Mouse (Mus musculus): ENCODE results near the gene Grik3. TPM values are rescaled to one million over a fixed set of nuclear protein-coding genes. Genes with fewer than 3 reads are reported as not detected.
A peak's percentile ranks its signal among the peaks of the same experiment; 100 is the strongest.

The Grik3 gene
- total and polyA plus RNA-seq, 2 experiments from 2014 or later: 0.07 to 0.11 TPM

GRCm38 (mm10) chr4:125492706-125493105 lies 2.2 kb downstream of the Grik3 start:
- 22% methylated on average over 9 of the region's 9 CpGs for WGBS
- Histone ChIP-seq H3K36me3 (replicated peaks; ENCODE audit: control insufficient read depth, insufficient read depth, low read length) (no peaks in the 10 kb centered on the region), H3K27me3 (ENCODE audit: control insufficient read depth, insufficient read depth, low read length) (peaks cover 87% of the 10 kb centered on the region), H3K4me1 (ENCODE audit: control insufficient read depth, insufficient read depth) (0 out of 2 replicates have a peak, but pooled peaks cover 5% of the 10 kb centered on the region), H3K4me3 (ENCODE audit: low read depth, low read length) (no peak overlapping the region), H3K27ac (ENCODE audit: low read depth) (no peak overlapping the region), H3K4me2 (ENCODE audit: low read depth, low read length) (no peak overlapping the region), H3K9ac (replicated peaks; ENCODE audit: low read depth, low read length) (no peak overlapping the region), H3K9me3 (replicated peaks; ENCODE audit: control insufficient read depth, low read length) (no peaks in the 10 kb centered on the region)
- ATAC-seq (ENCODE audit: insufficient read depth, low read depth): no peak
- TF ChIP-seq CTCF (IDR thresholded peaks at IDR 0.05; ENCODE audit: low read depth): no peak
- TF ChIP-seq EP300 (IDR thresholded peaks at IDR 0.05; ENCODE audit: low read depth): no peak
- no peak for DNase-seq (ENCODE audit: low spot score)

GRCm38 (mm10) chr4:125493124-125493523 lies 2.6 kb downstream of the Grik3 start:
- Histone ChIP-seq H3K36me3 (replicated peaks; ENCODE audit: control insufficient read depth, insufficient read depth, low read length) (no peaks in the 10 kb centered on the region), H3K4me2 (ENCODE audit: low read depth, low read length) (no peak overlapping the region), H3K9ac (replicated peaks; ENCODE audit: low read depth, low read length) (no peak overlapping the region), H3K4me3 (ENCODE audit: low read depth, low read length) (no peak overlapping the region), H3K27ac (ENCODE audit: low read depth) (no peak overlapping the region), H3K27me3 (ENCODE audit: control insufficient read depth, insufficient read depth, low read length) (peaks cover 87% of the 10 kb centered on the region), H3K4me1 (ENCODE audit: control insufficient read depth, insufficient read depth) (0 out of 2 replicates have a peak, but pooled peaks cover 5% of the 10 kb centered on the region), H3K9me3 (replicated peaks; ENCODE audit: control insufficient read depth, low read length) (no peaks in the 10 kb centered on the region)
- 12% methylated on average over 8 of the region's 8 CpGs for WGBS
- no peak for DNase-seq (ENCODE audit: low spot score)
- no peak for ATAC-seq (ENCODE audit: insufficient read depth, low read depth)
- TF ChIP-seq CTCF (IDR thresholded peaks at IDR 0.05; ENCODE audit: low read depth) (no peak), EP300 (IDR thresholded peaks at IDR 0.05; ENCODE audit: low read depth) (no peak)

GRCm38 (mm10) chr4:125495477-125495876 lies 5.0 kb downstream of the Grik3 start:
- 24% methylated on average over 8 of the region's 8 CpGs for WGBS
- ATAC-seq (ENCODE audit: insufficient read depth, low read depth) (no peak), DNase-seq (ENCODE audit: low spot score) (no peak)
- Histone ChIP-seq H3K36me3 (replicated peaks; ENCODE audit: control insufficient read depth, insufficient read depth, low read length) (no peaks in the 10 kb centered on the region), H3K9ac (replicated peaks; ENCODE audit: low read depth, low read length) (no peak overlapping the region), H3K4me1 (ENCODE audit: control insufficient read depth, insufficient read depth) (0 out of 2 replicates have a peak, but pooled peaks cover 5% of the 10 kb centered on the region), H3K27ac (ENCODE audit: low read depth) (no peak overlapping the region), H3K27me3 (ENCODE audit: control insufficient read depth, insufficient read depth, low read length) (peaks cover 78% of the 10 kb centered on the region), H3K4me3 (ENCODE audit: low read depth, low read length) (no peak overlapping the region), H3K4me2 (ENCODE audit: low read depth, low read length) (no peak overlapping the region), H3K9me3 (replicated peaks; ENCODE audit: control insufficient read depth, low read length) (no peaks in the 10 kb centered on the region)
- TF ChIP-seq EP300 (IDR thresholded peaks at IDR 0.05; ENCODE audit: low read depth): no peak
- TF ChIP-seq CTCF (IDR thresholded peaks at IDR 0.05; ENCODE audit: low read depth): 0 out of 2 replicates have a peak, but pooled peaks have one; percentile 17

GRCm38 (mm10) chr4:125497001-125497400 lies 6.5 kb downstream of the Grik3 start:
- Histone ChIP-seq H3K9me3 (replicated peaks; ENCODE audit: control insufficient read depth, low read length) (no peaks in the 10 kb centered on the region), H3K36me3 (replicated peaks; ENCODE audit: control insufficient read depth, insufficient read depth, low read length) (no peaks in the 10 kb centered on the region), H3K27me3 (ENCODE audit: control insufficient read depth, insufficient read depth, low read length) (peaks cover 63% of the 10 kb centered on the region), H3K4me3 (ENCODE audit: low read depth, low read length) (no peak overlapping the region), H3K27ac (ENCODE audit: low read depth) (no peak overlapping the region), H3K9ac (replicated peaks; ENCODE audit: low read depth, low read length) (no peak overlapping the region), H3K4me1 (ENCODE audit: control insufficient read depth, insufficient read depth) (no peaks in the 10 kb centered on the region), H3K4me2 (ENCODE audit: low read depth, low read length) (no peak overlapping the region)
- DNase-seq (ENCODE audit: low spot score) (no peak), ATAC-seq (ENCODE audit: insufficient read depth, low read depth) (no peak)
- TF ChIP-seq EP300 (IDR thresholded peaks at IDR 0.05; ENCODE audit: low read depth) (no peak), CTCF (IDR thresholded peaks at IDR 0.05; ENCODE audit: low read depth) (no peak)
- 8% methylated on average over 1 of the region's 1 CpGs for WGBS

- WGBS: 42% methylated on average over 7 of the region's 7 CpGs
- Histone ChIP-seq H3K4me2 (ENCODE audit: low read depth, low read length) (no peak overlapping the region), H3K4me1 (ENCODE audit: control insufficient read depth, insufficient read depth) (no peaks in the 10 kb centered on the region), H3K27ac (ENCODE audit: low read depth) (no peak overlapping the region), H3K9me3 (replicated peaks; ENCODE audit: control insufficient read depth, low read length) (no peaks in the 10 kb centered on the region), H3K27me3 (ENCODE audit: control insufficient read depth, insufficient read depth, low read length) (peaks cover 58% of the 10 kb centered on the region), H3K9ac (replicated peaks; ENCODE audit: low read depth, low read length) (no peak overlapping the region), H3K4me3 (ENCODE audit: low read depth, low read length) (no peak overlapping the region), H3K36me3 (replicated peaks; ENCODE audit: control insufficient read depth, insufficient read depth, low read length) (no peaks in the 10 kb centered on the region)
- no peak for ATAC-seq (ENCODE audit: insufficient read depth, low read depth)
- DNase-seq (ENCODE audit: low spot score): no peak
- TF ChIP-seq CTCF (IDR thresholded peaks at IDR 0.05; ENCODE audit: low read depth) (no peak), EP300 (IDR thresholded peaks at IDR 0.05; ENCODE audit: low read depth) (no peak)
Measured at GRCm38 (mm10) chr4:125497471-125497870, 7.0 kb downstream of the Grik3 start.

- Histone ChIP-seq H3K27me3 (ENCODE audit: control insufficient read depth, insufficient read depth, low read length) (peaks cover 44% of the 10 kb centered on the region), H3K36me3 (replicated peaks; ENCODE audit: control insufficient read depth, insufficient read depth, low read length) (no peaks in the 10 kb centered on the region), H3K4me2 (ENCODE audit: low read depth, low read length) (no peak overlapping the region), H3K4me1 (ENCODE audit: control insufficient read depth, insufficient read depth) (no peaks in the 10 kb centered on the region), H3K4me3 (ENCODE audit: low read depth, low read length) (no peak overlapping the region), H3K9me3 (replicated peaks; ENCODE audit: control insufficient read depth, low read length) (no peaks in the 10 kb centered on the region), H3K9ac (replicated peaks; ENCODE audit: low read depth, low read length) (no peak overlapping the region), H3K27ac (ENCODE audit: low read depth) (no peak overlapping the region)
- no peak for DNase-seq (ENCODE audit: low spot score)
- ATAC-seq (ENCODE audit: insufficient read depth, low read depth): no peak
- WGBS: 9% methylated on average over 6 of the region's 6 CpGs
- TF ChIP-seq CTCF (IDR thresholded peaks at IDR 0.05; ENCODE audit: low read depth) (no peak), EP300 (IDR thresholded peaks at IDR 0.05; ENCODE audit: low read depth) (no peak)
Measured at GRCm38 (mm10) chr4:125498866-125499265, 8.4 kb downstream of the Grik3 start.
